Mouse (Mus musculus) heart, embryonic 10.5 days (tissue): ENCODE results near the gene Cntfr. TPM values are rescaled to one million over a fixed set of nuclear protein-coding genes. Genes with fewer than 3 reads are reported as not detected.

Experiments used
- DNase-seq: peaks from one replicate; pipeline ENCODE4 v3.0.0-alpha.2; 2017; ENCODE audit warnings: low spot score
- H3K27ac ChIP-seq: fragments of 300-500 bp; sonication (generic); 2 replicates; pipeline ENCODE4 v1.5.1; 2016; ENCODE audit warnings: mild to moderate bottlenecking
- H3K27me3 ChIP-seq: fragments of 300-500 bp; sonication (generic); 2 replicates; pipeline ENCODE4 v1.6.1; 2016; ENCODE audit warnings: mild to moderate bottlenecking; ENCODE audit not compliant: poor library complexity, insufficient read depth, severe bottlenecking
- H3K36me3 ChIP-seq: fragments of 300-500 bp; sonication (generic); 2 replicates; pipeline ENCODE4 v1.6.1; 2016; ENCODE audit warnings: mild to moderate bottlenecking, moderate library complexity
- H3K4me1 ChIP-seq: fragments of 300-500 bp; sonication (generic); 2 replicates; pipeline ENCODE4 v1.6.1; 2016; ENCODE audit warnings: mild to moderate bottlenecking
- H3K4me3 ChIP-seq: fragments of 300-500 bp; sonication (generic); 2 replicates; pipeline ENCODE4 v1.5.1; 2016; ENCODE audit warnings: mild to moderate bottlenecking, moderate library complexity
- H3K9me3 ChIP-seq: fragments of 300-500 bp; sonication (generic); 2 replicates; pipeline ENCODE4 v1.6.1; 2016; ENCODE audit warnings: mild to moderate bottlenecking, moderate library complexity
- WGBS: fragments of 180-500 bp; shearing (Covaris S2); methylation state at CpG from one replicate; pipeline ENCODE4 v1.1.7; 2016; 5-methylcytosine and 5-hydroxymethylcytosine counted together
- polyA plus RNA-seq: library from polyadenylated mRNA; unstranded; fragments of >200 nt; fragmentation: Nextera tagmentation; extraction: Ambion mirVana; gene quantifications from 2 replicates; pipeline ENCODE4 v1.2.1, GENCODE M21; 2016

Cntfr gene
- polyA plus RNA-seq, 1 experiment from 2014 or later, result 8.9 TPM

- H3K4me1 ChIP-seq, result 0 out of 2 replicates have a peak, but pooled peaks cover 3% of the 10 kb centered on the region
- no peaks in the 10 kb centered on the region for H3K36me3 ChIP-seq
- H3K27me3 ChIP-seq, result 0 out of 2 replicates have a peak, but pooled peaks cover 6% of the 10 kb centered on the region
- H3K4me3 ChIP-seq, result no peak overlapping the region
- no peak for DNase-seq
- no peaks in the 10 kb centered on the region for H3K9me3 ChIP-seq
- WGBS, result 27% methylated on average over 5 of the region's 5 CpGs
- no peak overlapping the region for H3K27ac ChIP-seq
These were observed 51.4 kb downstream of the Cntfr start for GRCm38 (mm10) chr4:41645488-41645887.

- H3K27ac ChIP-seq, result no peak overlapping the region
- H3K27me3 ChIP-seq, result peaks cover 29% of the 10 kb centered on the region
- peaks cover 6% of the 10 kb centered on the region; the same call in 1 of the 2 replicates for H3K36me3 ChIP-seq
- H3K4me1 ChIP-seq, result peaks cover 28% of the 10 kb centered on the region
- 87% methylated on average over 6 of the region's 6 CpGs for WGBS
- no peaks in the 10 kb centered on the region for H3K9me3 ChIP-seq
- H3K4me3 ChIP-seq, result no peak overlapping the region
- DNase-seq, result peak; percentile 66
These were observed 55.6 kb downstream of the Cntfr start for GRCm38 (mm10) chr4:41641199-41641822.

GRCm38 (mm10) chr4:41639913-41640507, 56.9 kb downstream of the Cntfr start, which contains the start of gene Enho:
TSS of gene Enho (minus strand) at chr4:41640324.
- Histone ChIP-seq H3K36me3 (peaks cover 6% of the 10 kb centered on the region; the same call in 1 of the 2 replicates), H3K9me3 (no peaks in the 10 kb centered on the region), H3K27ac (peak within 1 kb of the TSS; percentile 91), H3K4me3 (peak within 1 kb of the TSS; percentile 76), H3K4me1 (peaks cover 39% of the 10 kb centered on the region), H3K27me3 (peaks cover 29% of the 10 kb centered on the region)
- under 1% methylated on average over 72 of the region's 74 CpGs for WGBS
- peak; percentile 97 for DNase-seq

GRCm38 (mm10) chr4:41639214-41639841, 57.6 kb downstream of the Cntfr start:
- peak; percentile 66 for DNase-seq
- peak overlapping the region; percentile 91 for H3K27ac ChIP-seq
- H3K9me3 ChIP-seq, result no peaks in the 10 kb centered on the region
- peaks cover 39% of the 10 kb centered on the region for H3K4me1 ChIP-seq
- WGBS, result 17% methylated on average over 10 of the region's 10 CpGs
- H3K27me3 ChIP-seq, result peaks cover 35% of the 10 kb centered on the region
- H3K36me3 ChIP-seq, result peaks cover 6% of the 10 kb centered on the region; the same call in 1 of the 2 replicates
- H3K4me3 ChIP-seq, result peak overlapping the region; percentile 76

GRCm38 (mm10) chr4:41638828-41639213, 58.1 kb downstream of the Cntfr start:
- peak; percentile 74 for DNase-seq
- H3K9me3 ChIP-seq, result no peaks in the 10 kb centered on the region
- 85% methylated on average over 6 of the region's 6 CpGs for WGBS
- H3K4me3 ChIP-seq, result peak overlapping the region; percentile 76; the same call in 1 of the 2 replicates
- peaks cover 6% of the 10 kb centered on the region; the same call in 1 of the 2 replicates for H3K36me3 ChIP-seq
- no peak overlapping the region; the same call in 1 of the 2 replicates for H3K27ac ChIP-seq
- H3K27me3 ChIP-seq, result peaks cover 40% of the 10 kb centered on the region
- H3K4me1 ChIP-seq, result peaks cover 39% of the 10 kb centered on the region

DNA sequence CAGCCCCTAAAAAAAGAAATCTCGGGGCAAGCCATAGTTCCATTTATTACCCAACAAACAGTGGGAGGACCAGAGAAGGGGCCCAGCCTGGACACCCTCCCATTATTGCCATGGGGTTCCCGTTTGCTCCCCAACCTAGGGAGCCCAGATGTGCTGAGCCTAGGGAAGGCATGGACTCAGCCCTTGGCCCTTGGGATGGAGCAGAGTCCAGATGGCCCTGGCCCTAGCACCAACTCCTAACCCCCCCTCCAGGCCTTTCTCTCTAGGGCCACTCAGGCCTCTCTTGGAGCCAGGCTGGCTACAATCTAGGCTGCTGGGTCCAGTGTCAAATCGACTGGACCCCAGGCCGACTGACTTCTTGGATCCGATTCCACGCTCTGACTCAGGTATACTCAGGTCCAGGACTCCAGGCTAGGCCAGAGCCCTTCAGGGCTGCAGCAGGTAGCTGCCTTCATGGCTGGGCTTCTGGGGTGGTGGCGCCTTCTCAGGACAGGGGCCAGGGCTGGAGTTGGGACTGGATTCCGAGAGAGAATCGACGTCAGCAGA, 58.6 kb downstream of the Cntfr start:
- Histone ChIP-seq H3K27ac (no peak overlapping the region), H3K9me3 (no peaks in the 10 kb centered on the region), H3K4me3 (peak overlapping the region; percentile 76; the same call in 1 of the 2 replicates), H3K36me3 (peaks cover 6% of the 10 kb centered on the region; the same call in 1 of the 2 replicates), H3K4me1 (peaks cover 39% of the 10 kb centered on the region), H3K27me3 (peaks cover 40% of the 10 kb centered on the region)
- 87% methylated on average over 10 of the region's 10 CpGs for WGBS
- DNase-seq, result no peak

DNA sequence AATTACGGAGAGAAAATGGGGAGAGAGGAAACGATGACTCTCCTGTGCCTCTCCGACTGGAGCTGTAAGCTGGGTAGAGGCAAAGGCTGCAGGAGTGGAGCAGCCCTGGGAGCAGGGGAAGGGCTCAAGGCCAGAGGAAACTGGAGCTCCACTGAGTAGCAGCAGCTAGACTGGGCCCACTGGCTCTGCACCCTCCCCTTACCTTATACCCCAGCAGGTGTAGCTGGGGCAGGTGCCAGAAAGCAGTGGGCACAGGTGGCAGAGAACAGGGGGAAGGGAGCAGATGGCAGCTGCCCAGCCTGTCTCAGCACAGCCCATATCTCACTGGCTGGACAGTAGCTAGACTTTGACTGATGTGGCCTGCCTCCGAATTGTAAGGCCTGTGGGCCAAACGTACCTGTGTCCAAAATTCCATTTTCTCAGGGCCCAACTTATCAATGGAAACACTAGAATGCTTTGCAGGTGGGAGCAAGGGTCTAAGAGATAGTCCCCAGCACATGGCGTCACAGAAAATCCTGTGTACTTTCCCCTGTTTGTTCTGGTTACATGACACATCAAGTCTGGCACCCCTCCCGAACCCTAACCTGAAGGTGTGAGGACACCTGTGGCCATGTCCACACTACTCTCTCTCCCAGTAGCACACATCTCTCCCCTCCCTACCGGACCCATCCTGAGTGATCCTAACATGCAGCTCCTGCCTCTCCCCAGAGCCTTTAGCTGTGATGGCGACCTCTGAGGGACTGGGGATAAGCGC, 59.8 kb downstream of the Cntfr start:
- peaks cover 6% of the 10 kb centered on the region; the same call in 1 of the 2 replicates for H3K36me3 ChIP-seq

DNA sequence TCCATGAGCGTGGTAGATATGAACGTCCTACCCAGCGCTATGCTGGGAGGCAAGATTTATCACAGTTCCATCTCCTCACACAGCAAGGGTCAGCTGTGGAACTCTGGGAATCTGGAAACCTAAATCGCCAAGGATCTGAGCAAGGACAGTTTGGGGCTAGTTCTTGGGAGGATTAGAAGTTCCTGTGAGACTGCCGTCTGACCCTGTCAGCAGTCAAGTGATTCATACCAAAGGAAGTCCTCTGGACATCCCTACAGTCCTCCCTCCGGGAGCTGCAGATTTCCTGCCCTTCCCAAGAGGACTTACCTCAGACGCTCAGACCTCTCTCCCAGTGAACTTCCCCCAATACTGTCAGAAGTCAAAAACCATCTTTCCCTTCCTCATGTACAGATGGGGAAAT, 60.5 kb downstream of the Cntfr start:
- Histone ChIP-seq H3K4me1 (peaks cover 53% of the 10 kb centered on the region), H3K27me3 (peaks cover 34% of the 10 kb centered on the region), H3K36me3 (peaks cover 6% of the 10 kb centered on the region; the same call in 1 of the 2 replicates), H3K27ac (peak overlapping the region; percentile 11), H3K4me3 (no peak overlapping the region), H3K9me3 (no peaks in the 10 kb centered on the region)
- DNase-seq, result no peak
- WGBS, result 34% methylated on average over 7 of the region's 7 CpGs

More for the DNA sequence above, 59.8 kb downstream of the Cntfr start:
- Histone ChIP-seq H3K27me3 (peaks cover 40% of the 10 kb centered on the region), H3K27ac (0 out of 2 replicates have a peak overlapping the region, but pooled peaks have one; percentile 11), H3K4me1 (peaks cover 46% of the 10 kb centered on the region), H3K4me3 (no peak overlapping the region), H3K9me3 (no peaks in the 10 kb centered on the region)
- no peak for DNase-seq
- 70% methylated on average over 10 of the region's 10 CpGs for WGBS

DNA sequence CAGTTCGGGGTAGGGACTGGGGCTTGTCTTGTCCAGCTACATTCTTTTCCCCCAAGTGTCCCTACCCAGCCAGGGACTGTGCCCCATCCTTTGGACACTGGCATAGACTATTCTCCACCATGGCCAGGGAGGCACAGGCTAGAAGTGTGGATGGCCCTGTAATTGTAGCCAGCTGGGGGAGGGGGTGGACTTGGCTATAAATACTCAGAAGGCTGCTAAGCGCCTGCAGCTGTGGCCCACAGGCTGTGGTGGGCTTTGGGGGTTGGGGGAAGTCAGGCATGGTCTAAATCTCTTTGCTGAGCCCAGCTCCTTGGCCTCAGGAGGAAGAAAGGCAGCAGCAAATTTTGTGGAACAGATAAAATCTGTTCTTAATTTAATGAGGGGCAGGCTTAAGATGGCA, 61.0 kb downstream of the Cntfr start:
- Histone ChIP-seq H3K4me1 (peaks cover 57% of the 10 kb centered on the region), H3K36me3 (peaks cover 6% of the 10 kb centered on the region; the same call in 1 of the 2 replicates), H3K9me3 (no peaks in the 10 kb centered on the region), H3K4me3 (no peak overlapping the region), H3K27me3 (peaks cover 34% of the 10 kb centered on the region), H3K27ac (peak overlapping the region; percentile 11)
- 48% methylated on average over 2 of the region's 2 CpGs for WGBS
- no peak for DNase-seq

GRCm38 (mm10) chr4:41635224-41635623, 61.7 kb downstream of the Cntfr start:
- DNase-seq, result no peak
- Histone ChIP-seq H3K27ac (no peak overlapping the region), H3K27me3 (peaks cover 38% of the 10 kb centered on the region), H3K4me3 (no peak overlapping the region), H3K36me3 (peaks cover 6% of the 10 kb centered on the region; the same call in 1 of the 2 replicates), H3K4me1 (peaks cover 58% of the 10 kb centered on the region), H3K9me3 (no peaks in the 10 kb centered on the region)
- 58% methylated on average over 8 of the region's 8 CpGs for WGBS

DNA sequence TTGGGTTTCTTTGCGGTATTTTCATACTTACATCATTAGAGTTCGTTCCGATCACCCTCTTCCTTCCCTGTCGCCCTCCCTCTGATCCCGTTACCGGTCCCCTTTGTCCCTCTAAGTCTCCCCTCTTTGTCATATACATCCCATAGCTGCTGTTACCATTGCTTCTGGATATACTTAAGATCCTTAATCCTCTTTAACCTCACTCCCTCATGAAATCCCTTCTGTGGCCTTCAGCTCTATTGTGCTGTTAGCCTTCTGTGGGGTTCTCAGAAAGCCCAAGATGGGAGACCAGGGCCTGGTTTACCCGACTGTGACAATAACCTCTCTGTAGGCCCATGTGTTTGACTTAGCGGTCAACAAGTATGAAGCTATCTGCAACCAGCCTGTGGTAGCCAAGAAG, 62.3 kb downstream of the Cntfr start:
- no peak overlapping the region for H3K27ac ChIP-seq
- no peak overlapping the region for H3K4me3 ChIP-seq
- H3K27me3 ChIP-seq, result peaks cover 40% of the 10 kb centered on the region
- WGBS, result 89% methylated on average over 8 of the region's 8 CpGs
- peaks cover 6% of the 10 kb centered on the region; the same call in 1 of the 2 replicates for H3K36me3 ChIP-seq
- H3K4me1 ChIP-seq, result peaks cover 61% of the 10 kb centered on the region
- no peak for DNase-seq
- no peaks in the 10 kb centered on the region for H3K9me3 ChIP-seq

- H3K4me1 ChIP-seq, result peaks cover 65% of the 10 kb centered on the region
- H3K27me3 ChIP-seq, result peaks cover 40% of the 10 kb centered on the region
These were observed 63.9 kb downstream of the Cntfr start for GRCm38 (mm10) chr4:41633001-41633400.

More at GRCm38 (mm10) chr4:41633001-41633400, 63.9 kb downstream of the Cntfr start:
- Histone ChIP-seq H3K36me3 (peaks cover 6% of the 10 kb centered on the region; the same call in 1 of the 2 replicates), H3K27ac (no peak overlapping the region), H3K9me3 (no peaks in the 10 kb centered on the region), H3K4me3 (no peak overlapping the region)
- 66% methylated on average over 9 of the region's 9 CpGs for WGBS
- DNase-seq, result no peak
